Mouse (Mus musculus): ENCODE measurements at regions not wholly inside any gene's neighbourhood (a gene's known extent, or its start where the extent isn't known, plus 50 kb on each side); places are given as distances from the start of the nearest gene placed in this dataset.

GRCm38 (mm10) chr4:22970495-22970894 is 482.3 kb upstream of the Pou3f2 start:
- 30% methylated on average over 5 of the region's 5 CpGs for WGBS
- no peak overlapping the region for H3K4me3 ChIP-seq
- H3K9ac ChIP-seq (ENCODE audit: low read depth, low read length): no peak overlapping the region
- H3K27ac ChIP-seq: no peak overlapping the region
- TF ChIP-seq CTCF (IDR thresholded peaks at IDR 0.05) (no peak), EP300 (IDR thresholded peaks at IDR 0.05; ENCODE audit: insufficient read depth, low read depth, low read length) (no peak)
- no peaks in the 10 kb centered on the region for H3K36me3 ChIP-seq (ENCODE audit: control insufficient read depth, insufficient read depth, low read length)
- H3K4me1 ChIP-seq (ENCODE audit: control insufficient read depth, insufficient read depth, low read length): no peaks in the 10 kb centered on the region
- intact Hi-C loops (cut with DNase I): no loop called here
- H3K79me2 ChIP-seq (replicated peaks; ENCODE audit: control insufficient read depth, insufficient read depth, low read length): no peaks in the 10 kb centered on the region
- no peak for DNase-seq
- no peaks in the 10 kb centered on the region for H3K27me3 ChIP-seq (ENCODE audit: control insufficient read depth, insufficient read depth, low read length)

- H3K4me3 ChIP-seq: no peak overlapping the region
- no peaks in the 10 kb centered on the region for H3K36me3 ChIP-seq (ENCODE audit: control insufficient read depth, insufficient read depth, low read length)
- no peaks in the 10 kb centered on the region for H3K27me3 ChIP-seq (ENCODE audit: control insufficient read depth, insufficient read depth, low read length)
- no peaks in the 10 kb centered on the region for H3K79me2 ChIP-seq (replicated peaks; ENCODE audit: control insufficient read depth, insufficient read depth, low read length)
- H3K27ac ChIP-seq: no peak overlapping the region
- intact Hi-C loops (cut with DNase I): no loop called here
- TF ChIP-seq EP300 (IDR thresholded peaks at IDR 0.05; ENCODE audit: insufficient read depth, low read depth, low read length) (no peak), CTCF (IDR thresholded peaks at IDR 0.05) (no peak), POLR2A (IDR thresholded peaks at IDR 0.05; ENCODE audit: insufficient read depth, low read depth, low read length) (no peak)
- no peak for DNase-seq
- 58% methylated on average over 1 of the region's 1 CpGs for WGBS
- no peak overlapping the region for H3K9ac ChIP-seq (ENCODE audit: low read depth, low read length)
- no peaks in the 10 kb centered on the region for H3K4me1 ChIP-seq (ENCODE audit: control insufficient read depth, insufficient read depth, low read length)
Observed at GRCm38 (mm10) chr4:22949422-22949821, 461.3 kb upstream of the Pou3f2 start.

- H3K27me3 ChIP-seq (ENCODE audit: control insufficient read depth, insufficient read depth, low read length): no peaks in the 10 kb centered on the region
- no peaks in the 10 kb centered on the region for H3K4me1 ChIP-seq (ENCODE audit: control insufficient read depth, insufficient read depth, low read length)
- intact Hi-C loops (cut with DNase I): no loop called here
- no peak overlapping the region for H3K4me3 ChIP-seq
- H3K9ac ChIP-seq (ENCODE audit: low read depth, low read length): no peak overlapping the region
- 59% methylated on average over 4 of the region's 4 CpGs for WGBS
- no peaks in the 10 kb centered on the region for H3K36me3 ChIP-seq (ENCODE audit: control insufficient read depth, insufficient read depth, low read length)
- no peak overlapping the region for H3K27ac ChIP-seq
- DNase-seq: no peak
- H3K79me2 ChIP-seq (replicated peaks; ENCODE audit: control insufficient read depth, insufficient read depth, low read length): no peaks in the 10 kb centered on the region
- TF ChIP-seq POLR2A (IDR thresholded peaks at IDR 0.05; ENCODE audit: insufficient read depth, low read depth, low read length) (no peak), EP300 (IDR thresholded peaks at IDR 0.05; ENCODE audit: insufficient read depth, low read depth, low read length) (no peak), CTCF (IDR thresholded peaks at IDR 0.05) (no peak)
Observed at GRCm38 (mm10) chr4:22948880-22949279, 460.7 kb upstream of the Pou3f2 start.

- 44% methylated on average over 7 of the region's 7 CpGs for WGBS
- Histone ChIP-seq H3K4me1 (ENCODE audit: control insufficient read depth, insufficient read depth, low read length) (no peaks in the 10 kb centered on the region), H3K36me3 (ENCODE audit: control insufficient read depth, insufficient read depth, low read length) (no peaks in the 10 kb centered on the region), H3K27me3 (ENCODE audit: control insufficient read depth, insufficient read depth, low read length) (no peaks in the 10 kb centered on the region), H3K4me3 (no peak overlapping the region), H3K79me2 (replicated peaks; ENCODE audit: control insufficient read depth, insufficient read depth, low read length) (no peaks in the 10 kb centered on the region), H3K9ac (ENCODE audit: low read depth, low read length) (no peak overlapping the region), H3K27ac (no peak overlapping the region)
- no peak for DNase-seq
- intact Hi-C loops (cut with DNase I): no loop called here
- no peak for TF ChIP-seq CTCF (IDR thresholded peaks at IDR 0.05)
- no peak for TF ChIP-seq EP300 (IDR thresholded peaks at IDR 0.05; ENCODE audit: insufficient read depth, low read depth, low read length)
- no peak for TF ChIP-seq POLR2A (IDR thresholded peaks at IDR 0.05; ENCODE audit: insufficient read depth, low read depth, low read length)
Observed at GRCm38 (mm10) chr4:22946788-22947406, 458.7 kb upstream of the Pou3f2 start.

GRCm38 (mm10) chr4:22938302-22938701 is 450.1 kb upstream of the Pou3f2 start:
- WGBS: 51% methylated on average over 1 of the region's 1 CpGs
- no peaks in the 10 kb centered on the region for H3K36me3 ChIP-seq (ENCODE audit: control insufficient read depth, insufficient read depth, low read length)
- H3K27ac ChIP-seq: no peak overlapping the region
- H3K9ac ChIP-seq (ENCODE audit: low read depth, low read length): no peak overlapping the region
- TF ChIP-seq POLR2A (IDR thresholded peaks at IDR 0.05; ENCODE audit: insufficient read depth, low read depth, low read length): no peak
- intact Hi-C loops (cut with DNase I): no loop called here
- no peak for DNase-seq
- no peaks in the 10 kb centered on the region for H3K27me3 ChIP-seq (ENCODE audit: control insufficient read depth, insufficient read depth, low read length)
- no peaks in the 10 kb centered on the region for H3K4me1 ChIP-seq (ENCODE audit: control insufficient read depth, insufficient read depth, low read length)
- H3K4me3 ChIP-seq: no peak overlapping the region
- no peaks in the 10 kb centered on the region for H3K79me2 ChIP-seq (replicated peaks; ENCODE audit: control insufficient read depth, insufficient read depth, low read length)

- TF ChIP-seq EP300 (IDR thresholded peaks at IDR 0.05; ENCODE audit: insufficient read depth, low read depth, low read length) (no peak), POLR2A (IDR thresholded peaks at IDR 0.05; ENCODE audit: insufficient read depth, low read depth, low read length) (no peak), CTCF (IDR thresholded peaks at IDR 0.05) (no peak)
Observed at GRCm38 (mm10) chr4:22924181-22924580, 436.0 kb upstream of the Pou3f2 start.

More at GRCm38 (mm10) chr4:22924181-22924580, 436.0 kb upstream of the Pou3f2 start:
- Histone ChIP-seq H3K36me3 (ENCODE audit: control insufficient read depth, insufficient read depth, low read length) (peaks cover 2% of the 10 kb centered on the region; the same call in 1 of the 2 replicates), H3K4me3 (no peak overlapping the region), H3K9ac (ENCODE audit: low read depth, low read length) (no peak overlapping the region), H3K27me3 (ENCODE audit: control insufficient read depth, insufficient read depth, low read length) (no peaks in the 10 kb centered on the region), H3K79me2 (replicated peaks; ENCODE audit: control insufficient read depth, insufficient read depth, low read length) (no peaks in the 10 kb centered on the region), H3K4me1 (ENCODE audit: control insufficient read depth, insufficient read depth, low read length) (no peaks in the 10 kb centered on the region), H3K27ac (peak overlapping the region; percentile 48; the same call in 1 of the 2 replicates)
- no peak for DNase-seq
- WGBS: 57% methylated on average over 8 of the region's 8 CpGs
- intact Hi-C loops (cut with DNase I): no loop called here
